Mouse (Mus musculus) neural tube, embryonic 14.5 days (tissue): ENCODE results near the gene E2f6. TPM values are rescaled to one million over a fixed set of nuclear protein-coding genes. Genes with fewer than 3 reads are reported as not detected.

Experiments
- ATAC-seq: fragments of 200-750 bp; cut with Nextera tagmentation; 2 replicates; pipeline ENCODE4 v1.8.0; 2017; ENCODE audit warnings: low read depth, mild to moderate bottlenecking, moderate TSS enrichment, moderate library complexity
- H3K27ac ChIP-seq: fragments of 300-500 bp; sonication (generic); 2 replicates; pipeline ENCODE4 v1.5.1; 2014; ENCODE audit warnings: low read depth, mild to moderate bottlenecking, control low read depth, low read length, moderate library complexity, mixed read lengths
- H3K27me3 ChIP-seq: fragments of 300-500 bp; sonication (generic); 2 replicates; pipeline ENCODE4 v1.6.1; 2014; ENCODE audit warnings: low read length; ENCODE audit not compliant: control insufficient read depth, insufficient read depth
- H3K36me3 ChIP-seq: fragments of 300-500 bp; sonication (generic); 2 replicates; pipeline ENCODE4 v1.6.1; 2014; ENCODE audit warnings: low read length, mixed read lengths; ENCODE audit not compliant: control insufficient read depth, insufficient read depth
- H3K4me1 ChIP-seq: fragments of 300-500 bp; sonication (generic); 2 replicates; pipeline ENCODE4 v1.6.1; 2014; ENCODE audit warnings: low read length; ENCODE audit not compliant: control insufficient read depth, insufficient read depth
- H3K4me2 ChIP-seq: fragments of 300-500 bp; sonication (generic); 2 replicates; pipeline ENCODE4 v1.6.1; 2014; ENCODE audit warnings: mild to moderate bottlenecking, low read depth, low read length, control low read depth
- H3K4me3 ChIP-seq: fragments of 300-500 bp; sonication (generic); 2 replicates; pipeline ENCODE4 v1.5.1; 2014; ENCODE audit warnings: low read depth, low read length, control low read depth, mixed read lengths
- H3K9ac ChIP-seq: fragments of 300-500 bp; sonication (generic); replicated peaks from 2 replicates; pipeline ENCODE4 v1.6.1; 2014; ENCODE audit warnings: low read depth, mild to moderate bottlenecking, control low read depth, low read length, mixed read lengths
- H3K9me3 ChIP-seq: fragments of 300-500 bp; sonication (generic); 2 replicates; pipeline ENCODE4 v1.6.1; 2016; ENCODE audit warnings: low read length; ENCODE audit not compliant: control insufficient read depth
- WGBS: fragments of 180-500 bp; shearing (Covaris S2); extraction: QIAGEN DNeasy Blood & Tissue Kit; methylation state at CpG from one replicate; pipeline ENCODE4 v1.1.7; 2014; 5-methylcytosine and 5-hydroxymethylcytosine counted together
- polyA plus RNA-seq: library from polyadenylated mRNA; unstranded; fragments of >200 nt; fragmentation: Nextera tagmentation; extraction: Ambion mirVana; gene quantifications from 2 replicates; pipeline ENCODE4 v1.2.1, GENCODE M21; 2014

E2f6 gene
- polyA plus RNA-seq, 1 experiment from 2014 or later: 28.7 TPM

GRCm38 (mm10) chr12:16775351-16775750 lies 35.4 kb upstream of the E2f6 start:
- H3K36me3 ChIP-seq: no peaks in the 10 kb centered on the region
- ATAC-seq: no peak
- 76% methylated on average over 3 of the region's 3 CpGs for WGBS
- no peak overlapping the region for H3K4me2 ChIP-seq
- H3K27ac ChIP-seq: no peak overlapping the region
- no peak overlapping the region for H3K4me3 ChIP-seq
- H3K4me1 ChIP-seq: no peaks in the 10 kb centered on the region
- H3K27me3 ChIP-seq: no peaks in the 10 kb centered on the region
- H3K9me3 ChIP-seq: no peaks in the 10 kb centered on the region
- H3K9ac ChIP-seq: no peak overlapping the region

GRCm38 (mm10) chr12:16778523-16778922 lies 32.2 kb upstream of the E2f6 start:
- whole genome bisulfite sequencing: 45% methylated on average over 5 of the region's 5 CpGs
- H3K9me3 ChIP-seq: no peaks in the 10 kb centered on the region
- H3K4me1 ChIP-seq: no peaks in the 10 kb centered on the region
- H3K4me3 ChIP-seq: no peak overlapping the region
- no peak for ATAC-seq
- H3K27ac ChIP-seq: no peak overlapping the region
- H3K36me3 ChIP-seq: no peaks in the 10 kb centered on the region
- no peak overlapping the region for H3K4me2 ChIP-seq
- H3K9ac ChIP-seq: no peak overlapping the region
- H3K27me3 ChIP-seq: no peaks in the 10 kb centered on the region

GRCm38 (mm10) chr12:16779165-16779564 lies 31.6 kb upstream of the E2f6 start:
- no peaks in the 10 kb centered on the region for H3K9me3 ChIP-seq
- no peaks in the 10 kb centered on the region for H3K27me3 ChIP-seq
- 74% methylated on average over 2 of the region's 2 CpGs for WGBS
- no peak overlapping the region for H3K9ac ChIP-seq
- H3K4me2 ChIP-seq: no peak overlapping the region
- no peak overlapping the region for H3K27ac ChIP-seq
- H3K36me3 ChIP-seq: no peaks in the 10 kb centered on the region
- no peak for ATAC-seq
- H3K4me3 ChIP-seq: no peak overlapping the region
- H3K4me1 ChIP-seq: no peaks in the 10 kb centered on the region

GRCm38 (mm10) chr12:16780320-16780719 lies 30.4 kb upstream of the E2f6 start:
- H3K4me1 ChIP-seq: no peaks in the 10 kb centered on the region
- H3K9me3 ChIP-seq: no peaks in the 10 kb centered on the region
- H3K36me3 ChIP-seq: no peaks in the 10 kb centered on the region
- H3K27me3 ChIP-seq: no peaks in the 10 kb centered on the region
- ATAC-seq: no peak
- H3K4me2 ChIP-seq: no peak overlapping the region
- H3K27ac ChIP-seq: no peak overlapping the region
- no peak overlapping the region for H3K9ac ChIP-seq
- WGBS: 85% methylated on average over 3 of the region's 3 CpGs
- no peak overlapping the region for H3K4me3 ChIP-seq

- no peak overlapping the region for H3K9ac ChIP-seq
- no peaks in the 10 kb centered on the region for H3K27me3 ChIP-seq
- no peak overlapping the region for H3K27ac ChIP-seq
- H3K4me1 ChIP-seq: no peaks in the 10 kb centered on the region
- no peak for ATAC-seq
- no peak overlapping the region for H3K4me2 ChIP-seq
- H3K4me3 ChIP-seq: no peak overlapping the region
- no peaks in the 10 kb centered on the region for H3K9me3 ChIP-seq
- H3K36me3 ChIP-seq: no peaks in the 10 kb centered on the region
- WGBS: 83% methylated on average over 14 of the region's 14 CpGs
Observed at GRCm38 (mm10) chr12:16781034-16781746, 29.6 kb upstream of the E2f6 start.

- H3K4me3 ChIP-seq: no peak overlapping the region
- no peaks in the 10 kb centered on the region for H3K36me3 ChIP-seq
- no peak overlapping the region for H3K9ac ChIP-seq
- no peak for ATAC-seq
- no peak overlapping the region for H3K4me2 ChIP-seq
- H3K9me3 ChIP-seq: no peaks in the 10 kb centered on the region
- no peaks in the 10 kb centered on the region for H3K27me3 ChIP-seq
- 80% methylated on average over 2 of the region's 2 CpGs for WGBS
- no peaks in the 10 kb centered on the region for H3K4me1 ChIP-seq
- H3K27ac ChIP-seq: no peak overlapping the region
Observed at GRCm38 (mm10) chr12:16788600-16788999, 22.2 kb upstream of the E2f6 start.

DNA sequence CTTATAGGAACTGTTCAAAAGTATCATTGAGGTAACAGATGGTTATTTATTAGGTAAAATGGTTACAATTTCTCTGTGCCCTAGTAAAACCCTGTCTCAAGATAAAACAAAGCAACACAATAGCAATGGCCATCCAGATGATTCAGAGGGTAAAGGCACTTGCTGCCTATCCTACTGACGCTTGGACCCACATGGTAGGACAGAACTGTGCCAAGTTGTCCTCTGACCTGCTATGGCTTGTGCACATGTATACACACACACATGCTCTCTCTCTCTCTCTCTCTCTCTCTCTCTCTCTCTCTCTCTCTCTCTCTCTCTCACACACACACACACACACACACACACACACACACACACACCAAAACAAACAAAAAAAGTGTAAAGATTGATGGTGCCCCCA lies 21.6 kb upstream of the E2f6 start:
- H3K36me3 ChIP-seq: no peaks in the 10 kb centered on the region
- 11% methylated on average over 1 of the region's 1 CpGs for WGBS

GRCm38 (mm10) chr12:16789756-16790155 lies 21.0 kb upstream of the E2f6 start:
- WGBS: 7% methylated on average over 4 of the region's 4 CpGs
- no peaks in the 10 kb centered on the region for H3K9me3 ChIP-seq
- no peak overlapping the region for H3K4me3 ChIP-seq
- no peaks in the 10 kb centered on the region for H3K27me3 ChIP-seq
- no peak overlapping the region for H3K9ac ChIP-seq
- H3K36me3 ChIP-seq: no peaks in the 10 kb centered on the region
- H3K4me2 ChIP-seq: no peak overlapping the region
- no peaks in the 10 kb centered on the region for H3K4me1 ChIP-seq
- no peak overlapping the region for H3K27ac ChIP-seq
- ATAC-seq: no peak

More for the DNA sequence above, 21.6 kb upstream of the E2f6 start:
- H3K9me3 ChIP-seq: no peaks in the 10 kb centered on the region
- no peak overlapping the region for H3K9ac ChIP-seq
- H3K4me3 ChIP-seq: no peak overlapping the region
- no peak overlapping the region for H3K27ac ChIP-seq
- ATAC-seq: no peak
- H3K4me1 ChIP-seq: no peaks in the 10 kb centered on the region
- H3K4me2 ChIP-seq: no peak overlapping the region
- H3K27me3 ChIP-seq: no peaks in the 10 kb centered on the region

DNA sequence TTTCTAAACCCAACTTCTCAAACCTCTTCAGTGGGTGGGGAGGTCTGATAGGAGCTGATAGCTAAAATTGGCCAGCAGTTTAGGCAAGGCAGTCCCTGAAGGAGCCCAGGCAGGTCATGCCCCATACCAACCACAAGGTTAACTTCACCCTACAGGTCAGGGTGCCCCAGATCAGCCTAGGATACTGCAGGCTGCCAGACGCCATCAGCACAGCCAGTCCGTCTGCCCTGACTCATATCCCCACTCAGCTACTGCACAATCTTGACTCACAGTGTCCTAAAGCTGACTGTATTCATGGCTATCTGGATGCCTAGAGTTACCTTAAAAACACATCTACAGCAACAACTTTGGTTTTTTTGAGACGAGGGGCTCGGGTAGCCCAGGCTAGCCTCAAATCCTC lies 20.3 kb upstream of the E2f6 start:
- no peak for ATAC-seq
- H3K9ac ChIP-seq: no peak overlapping the region
- 41% methylated on average over 4 of the region's 4 CpGs for WGBS

More for the DNA sequence above, 20.3 kb upstream of the E2f6 start:
- H3K36me3 ChIP-seq: no peaks in the 10 kb centered on the region
- H3K4me3 ChIP-seq: no peak overlapping the region
- H3K27me3 ChIP-seq: no peaks in the 10 kb centered on the region
- H3K4me1 ChIP-seq: no peaks in the 10 kb centered on the region
- no peak overlapping the region for H3K27ac ChIP-seq
- H3K9me3 ChIP-seq: no peaks in the 10 kb centered on the region
- H3K4me2 ChIP-seq: no peak overlapping the region
